Mouse (Mus musculus) MEL (cell line): ENCODE measurements at regions not wholly inside any gene's neighbourhood (a gene's known extent, or its start where the extent isn't known, plus 50 kb on each side); places are given as distances from the start of the nearest gene placed in this dataset.

Source experiments
- DNase-seq: peaks from one replicate; pipeline ENCODE4 v3.0.0; 2011; ENCODE audit warnings: low read depth, low spot score
- H3K27ac ChIP-seq: 2 replicates; pipeline ENCODE4 v1.5.1; 2012; ENCODE audit warnings: low read depth, mild to moderate bottlenecking, control low read depth, low read length, moderate library complexity; ENCODE audit not compliant: control insufficient read depth
- H3K27me3 ChIP-seq, 2 experiments: fragments of 150-350 bp in 1 of 2; sonication (generic) in 1 of 2; 2 replicates each; pipeline ENCODE4 v1.6.1; 2012; ENCODE audit warnings: low read length in 2 of 2, mild to moderate bottlenecking in 2 of 2, improper control_type of control experiment in 1 of 2, moderate library complexity in 1 of 2; ENCODE audit not compliant: insufficient read depth in 2 of 2, control insufficient read depth in 1 of 2
- H3K36me3 ChIP-seq, 2 experiments: 2 replicates each; pipeline ENCODE4 v1.6.1; 2012 to 2014; ENCODE audit warnings: low read length in 2 of 2, improper control_type of control experiment in 1 of 2, inconsistent platforms in 1 of 2, mild to moderate bottlenecking in 1 of 2; ENCODE audit not compliant: insufficient read depth in 2 of 2, control insufficient read depth in 1 of 2
- H3K4me1 ChIP-seq, 2 experiments: fragments of 150-350 bp in 1 of 2; sonication (generic) in 1 of 2; 2 replicates each; pipeline ENCODE4 v1.6.1; 2012; ENCODE audit warnings: low read length in 2 of 2, improper control_type of control experiment in 1 of 2, mild to moderate bottlenecking in 1 of 2; ENCODE audit not compliant: insufficient read depth in 2 of 2, control insufficient read depth in 1 of 2
- H3K4me3 ChIP-seq, 2 experiments: fragments of 150-350 bp in 1 of 2; sonication (generic) in 1 of 2; 2 replicates each; pipeline ENCODE4 v1.5.1; 2012; ENCODE audit warnings: low read depth in 2 of 2, low read length in 2 of 2, mild to moderate bottlenecking in 2 of 2, moderate library complexity in 2 of 2, control low read depth in 1 of 2, improper control_type of control experiment in 1 of 2; ENCODE audit not compliant: control insufficient read depth in 1 of 2, insufficient read depth in 1 of 2
- H3K79me2 ChIP-seq: 2 replicates; pipeline ENCODE4 v1.6.1; 2012; ENCODE audit warnings: mild to moderate bottlenecking, low read length, moderate library complexity; ENCODE audit not compliant: control insufficient read depth, poor library complexity, insufficient read depth
- H3K9ac ChIP-seq: 2 replicates; pipeline ENCODE4 v1.6.1; 2012; ENCODE audit warnings: low read depth, mild to moderate bottlenecking, control low read depth, low read length, moderate library complexity; ENCODE audit not compliant: control insufficient read depth, poor library complexity, severe bottlenecking
- H3K9me3 ChIP-seq: fragments of 150-350 bp; sonication (generic); replicated peaks from 2 replicates; pipeline ENCODE4 v1.6.1; 2012; ENCODE audit warnings: mild to moderate bottlenecking, low read length, improper control_type of control experiment, moderate library complexity; ENCODE audit not compliant: insufficient read depth
- CHD1 ChIP-seq: IDR thresholded peaks from 2 replicates; pipeline ENCODE4 v1.6.1; 2012; ENCODE audit warnings: low read depth, mild to moderate bottlenecking, inconsistent platforms, low read length, improper control_type of control experiment
- CHD2 ChIP-seq: IDR thresholded peaks from 2 replicates; pipeline ENCODE4 v1.6.1; 2011; ENCODE audit warnings: low read length, improper control_type of control experiment
- CTCF ChIP-seq, 3 experiments: IDR thresholded peaks in 2 of 3; conservative IDR thresholded peaks in 1 of 3; 2 replicates each; pipeline ENCODE4 v1.5.1; 2011 to 2012; ENCODE audit warnings: low read length in 3 of 3, low read depth in 2 of 3, mild to moderate bottlenecking in 2 of 3, improper control_type of control experiment in 1 of 3, inconsistent platforms in 1 of 3, mixed read lengths in 1 of 3, moderate library complexity in 1 of 3; ENCODE audit not compliant: control insufficient read depth in 1 of 3, insufficient read depth in 1 of 3, poor library complexity in 1 of 3, severe bottlenecking in 1 of 3
- ELF1 ChIP-seq: IDR thresholded peaks from 2 replicates; pipeline ENCODE4 v1.6.1; 2014; ENCODE audit warnings: low read depth, mild to moderate bottlenecking, inconsistent platforms, low read length, improper control_type of control experiment, moderate library complexity
- EP300 ChIP-seq, 2 experiments: IDR thresholded peaks; 2 replicates each; pipeline ENCODE4 v1.6.1; 2011; ENCODE audit warnings: improper control_type of control experiment in 2 of 2, low read length in 2 of 2, low read depth in 1 of 2, mild to moderate bottlenecking in 1 of 2
- ETS1 ChIP-seq: IDR thresholded peaks from 2 replicates; pipeline ENCODE4 v1.6.1; 2012; ENCODE audit warnings: low read depth, mild to moderate bottlenecking, inconsistent platforms, low read length, improper control_type of control experiment, moderate library complexity
- HCFC1 ChIP-seq: IDR thresholded peaks from 2 replicates; pipeline ENCODE4 v1.6.1; 2012; ENCODE audit warnings: low read depth, mild to moderate bottlenecking, inconsistent platforms, low read length, improper control_type of control experiment, moderate library complexity
- KAT2A ChIP-seq: conservative IDR thresholded peaks from 2 replicates; pipeline ENCODE4 v1.6.1; 2012; ENCODE audit warnings: low read depth, low read length, improper control_type of control experiment, inconsistent platforms
- MAX ChIP-seq: IDR thresholded peaks from 2 replicates; pipeline ENCODE4 v1.6.1; 2011; ENCODE audit warnings: low read length, improper control_type of control experiment
- MAZ ChIP-seq: IDR thresholded peaks from 2 replicates; pipeline ENCODE4 v1.6.1; 2012; ENCODE audit warnings: low read depth, mild to moderate bottlenecking, inconsistent platforms, low read length, improper control_type of control experiment
- MEF2A ChIP-seq: IDR thresholded peaks from 2 replicates; pipeline ENCODE4 v1.6.1; 2014; ENCODE audit warnings: low read depth, mild to moderate bottlenecking, inconsistent platforms, low read length, improper control_type of control experiment; ENCODE audit not compliant: poor library complexity, insufficient replicate concordance, severe bottlenecking; ENCODE audit errors: extremely low read depth
- NELFE ChIP-seq: IDR thresholded peaks from 2 replicates; pipeline ENCODE4 v1.6.1; 2011; ENCODE audit warnings: low read depth, low read length, improper control_type of control experiment
- POLR2AphosphoS2 ChIP-seq: IDR thresholded peaks from 2 replicates; pipeline ENCODE4 v1.6.1; 2011; ENCODE audit warnings: low read length, improper control_type of control experiment
- POLR2AphosphoS5 ChIP-seq: IDR thresholded peaks from 2 replicates; pipeline ENCODE4 v1.6.1; 2012; ENCODE audit warnings: low read depth, borderline replicate concordance, mild to moderate bottlenecking, inconsistent platforms, low read length, moderate library complexity, mixed read lengths
- RAD21 ChIP-seq: IDR thresholded peaks from 2 replicates; pipeline ENCODE4 v1.6.1; 2011; ENCODE audit warnings: mild to moderate bottlenecking, low read depth, low read length, improper control_type of control experiment
- RCOR1 ChIP-seq: IDR thresholded peaks from 2 replicates; pipeline ENCODE4 v1.6.1; 2012; ENCODE audit warnings: low read depth, mild to moderate bottlenecking, inconsistent platforms, low read length, improper control_type of control experiment
- TBP ChIP-seq: IDR thresholded peaks from 2 replicates; pipeline ENCODE4 v1.8.0; 2011; ENCODE audit warnings: low read depth, low read length, improper control_type of control experiment
- UBTF ChIP-seq: IDR thresholded peaks from 2 replicates; pipeline ENCODE4 v1.6.1; 2012; ENCODE audit warnings: low read depth, mild to moderate bottlenecking, inconsistent platforms, low read length, improper control_type of control experiment, moderate library complexity, borderline replicate concordance; ENCODE audit not compliant: insufficient read depth
- USF1 ChIP-seq: IDR thresholded peaks from 2 replicates; pipeline ENCODE4 v1.6.1; 2014; ENCODE audit warnings: low read depth, mild to moderate bottlenecking, inconsistent platforms, low read length, improper control_type of control experiment, moderate library complexity
- USF2 ChIP-seq, 2 experiments: IDR thresholded peaks; 2 replicates each; pipeline ENCODE4 v1.6.1; 2011 to 2012; ENCODE audit warnings: improper control_type of control experiment in 2 of 2, low read length in 2 of 2, borderline replicate concordance in 1 of 2, inconsistent platforms in 1 of 2, low read depth in 1 of 2, mild to moderate bottlenecking in 1 of 2; ENCODE audit not compliant: insufficient read depth in 1 of 2
- ZKSCAN1 ChIP-seq: IDR thresholded peaks from 2 replicates; pipeline ENCODE4 v1.6.1; 2012; ENCODE audit warnings: low read depth, mild to moderate bottlenecking, inconsistent platforms, low read length, improper control_type of control experiment, moderate library complexity
- ZNF384 ChIP-seq: IDR thresholded peaks from 2 replicates; pipeline ENCODE4 v1.6.1; 2012; ENCODE audit warnings: low read depth, mild to moderate bottlenecking, inconsistent platforms, low read length, improper control_type of control experiment

GRCm38 (mm10) chr6:52463369-52463768 lies 150.1 kb downstream of the Evx1 start (continued):
- TF ChIP-seq RAD21 (no peak), NELFE (no peak), MAZ (no peak)

- Histone ChIP-seq H3K9me3 (no peaks in the 10 kb centered on the region), H3K36me3 (no peaks in the 10 kb centered on the region), H3K4me3 (no peak overlapping the region), H3K4me1 (no peaks in the 10 kb centered on the region), H3K27me3 (no peaks in the 10 kb centered on the region), H3K9ac (no peak overlapping the region), H3K79me2 (no peaks in the 10 kb centered on the region), H3K27ac (no peak overlapping the region)
- DNase-seq, result no peak
- TF ChIP-seq RCOR1 (no peak), USF2 (IDR thresholded peaks at IDR 0.05; ENCODE audit: borderline replicate concordance in 1 of 2, insufficient read depth in 1 of 2, low read depth in 1 of 2, low read length in 2 of 2) (no peak), ELF1 (no peak)
These were observed 151.3 kb downstream of the Evx1 start for GRCm38 (mm10) chr6:52464571-52464970.

- TF ChIP-seq UBTF, result no peak
- TF ChIP-seq ETS1, result no peak
- no peak for TF ChIP-seq ZNF384
- no peak for TF ChIP-seq ELF1
- TF ChIP-seq TBP, result no peak
- no peak for TF ChIP-seq RCOR1
- no peak for TF ChIP-seq CHD2
- TF ChIP-seq MEF2A, result no peak
- Histone ChIP-seq H3K4me3 (no peak overlapping the region), H3K79me2 (no peaks in the 10 kb centered on the region), H3K27me3 (no peaks in the 10 kb centered on the region), H3K27ac (no peak overlapping the region), H3K36me3 (no peaks in the 10 kb centered on the region), H3K9me3 (no peaks in the 10 kb centered on the region), H3K4me1 (no peaks in the 10 kb centered on the region), H3K9ac (no peak overlapping the region)
- no peak for DNase-seq
These were observed 152.7 kb downstream of the Evx1 start for GRCm38 (mm10) chr6:52465834-52466525.

GRCm38 (mm10) chr6:52470831-52471230 lies 157.5 kb downstream of the Evx1 start:
- Histone ChIP-seq H3K79me2 (no peaks in the 10 kb centered on the region), H3K9ac (no peak overlapping the region), H3K27me3 (no peaks in the 10 kb centered on the region), H3K4me1 (no peaks in the 10 kb centered on the region), H3K4me3 (no peak overlapping the region), H3K36me3 (no peaks in the 10 kb centered on the region), H3K27ac (no peak overlapping the region), H3K9me3 (no peaks in the 10 kb centered on the region)
- TF ChIP-seq ZKSCAN1, result no peak
- TF ChIP-seq HCFC1, result no peak
- TF ChIP-seq MAX, result no peak
- no peak for TF ChIP-seq ZNF384
- TF ChIP-seq RCOR1, result no peak
- no peak for TF ChIP-seq ETS1
- no peak for TF ChIP-seq POLR2AphosphoS2
- no peak for TF ChIP-seq POLR2AphosphoS5
- TF ChIP-seq EP300 (IDR thresholded peaks at IDR 0.05; ENCODE audit: low read depth in 1 of 2, low read length in 2 of 2), result no peak
- TF ChIP-seq CTCF (IDR thresholded peaks at IDR 0.05 in 2 of 3, conservative IDR thresholded peaks at IDR 0.05 in 1 of 3; ENCODE audit: control insufficient read depth in 1 of 3, insufficient read depth in 1 of 3, low read depth in 2 of 3, low read length in 3 of 3, poor library complexity in 1 of 3, severe bottlenecking in 1 of 3), result no peak
- TF ChIP-seq MEF2A, result no peak
- no peak for TF ChIP-seq KAT2A
- TF ChIP-seq USF1, result no peak
- no peak for TF ChIP-seq MAZ
- TF ChIP-seq USF2 (IDR thresholded peaks at IDR 0.05; ENCODE audit: borderline replicate concordance in 1 of 2, insufficient read depth in 1 of 2, low read depth in 1 of 2, low read length in 2 of 2), result no peak
- TF ChIP-seq CHD1, result no peak
- no peak for DNase-seq
